Mouse (Mus musculus) cerebellum, adult 2 months (tissue): Measurements from ENCODE around the gene Hipk1. TPM values are rescaled to one million over a fixed set of nuclear protein-coding genes. Genes with fewer than 3 reads are reported as not detected.

Experiments used
- DNase-seq, 2 experiments: peaks; one replicate each; pipeline ENCODE4 v3.0.0; 2021
- H3K27ac ChIP-seq: fragments of 200-500 bp; 2 replicates; pipeline ENCODE4 v1.5.1; 2012; ENCODE audit warnings: low read length, control low read depth, inconsistent platforms; ENCODE audit not compliant: insufficient read depth
- H3K27me3 ChIP-seq: fragments of 200-500 bp; 2 replicates; pipeline ENCODE4 v1.6.1; 2012; ENCODE audit warnings: inconsistent platforms, mild to moderate bottlenecking, low read length, moderate library complexity; ENCODE audit not compliant: control insufficient read depth, insufficient read depth
- H3K4me1 ChIP-seq: fragments of 200-500 bp; 2 replicates; pipeline ENCODE4 v1.6.1; 2011; ENCODE audit warnings: low read length; ENCODE audit not compliant: control insufficient read depth, insufficient read depth
- H3K4me3 ChIP-seq: fragments of 200-500 bp; replicated peaks from 2 replicates; pipeline ENCODE3; 2011; ENCODE audit warnings: mild to moderate bottlenecking, low read depth, low read length, control low read depth; ENCODE audit not compliant: insufficient read depth
- CTCF ChIP-seq: fragments of 200-500 bp; IDR thresholded peaks from 2 replicates; pipeline ENCODE4 v1.5.1; 2011; ENCODE audit warnings: low read depth, mild to moderate bottlenecking, control low read depth, low read length, moderate library complexity, borderline replicate concordance; ENCODE audit not compliant: insufficient read depth
- POLR2A ChIP-seq: fragments of 200-500 bp; IDR thresholded peaks from 2 replicates; pipeline ENCODE4 v1.6.1; 2011; ENCODE audit warnings: low read length, control low read depth, borderline replicate concordance; ENCODE audit not compliant: insufficient read depth
- WGBS: fragments of 180-500 bp; shearing (Covaris S2); methylation state at CpG from one replicate; pipeline ENCODE4 v1.1.7; 2018; 5-methylcytosine and 5-hydroxymethylcytosine counted together
- polyA plus RNA-seq: library from polyadenylated mRNA; depleted of rRNA; stranded (reverse); fragments of >200 nt; gene quantifications from 2 replicates; pipeline ENCODE4 v1.2.3, GENCODE M21; 2012

Gene Hipk1
- polyA plus RNA-seq, 1 experiment, result 59.6 TPM

- peak; percentile 81 to 88 for DNase-seq
- Histone ChIP-seq H3K4me3 (peak within 1 kb of the TSS; percentile 22), H3K4me1 (peaks cover 8% of the 10 kb centered on the region), H3K27ac (peak within 1 kb of the TSS; percentile 16; the same call in 1 of the 2 replicates), H3K27me3 (no peaks in the 10 kb centered on the region)
- TF ChIP-seq POLR2A (no peak), CTCF (peak; percentile 96)
- 3% methylated on average over 18 of the region's 18 CpGs for WGBS
Observed at GRCm38 (mm10) chr3:103737778-103738571, 53.4 kb downstream of the Hipk1 start, which contains the start of gene Olfml3. Gene Olfml3 (minus strand): TSS chr3:103738001.

- H3K4me3 ChIP-seq, result no peak overlapping the region
- TF ChIP-seq CTCF, result no peak
- no peak for TF ChIP-seq POLR2A
- peak; percentile 24 to 39 for DNase-seq
- H3K4me1 ChIP-seq, result peaks cover 8% of the 10 kb centered on the region
- no peak overlapping the region for H3K27ac ChIP-seq
- WGBS, result 54% methylated on average over 16 of the region's 16 CpGs
- H3K27me3 ChIP-seq, result no peaks in the 10 kb centered on the region
Observed at GRCm38 (mm10) chr3:103737061-103737754, 54.2 kb downstream of the Hipk1 start.

- 78% methylated on average over 28 of the region's 28 CpGs for WGBS
- Histone ChIP-seq H3K27ac (no peak overlapping the region), H3K27me3 (no peaks in the 10 kb centered on the region), H3K4me3 (no peak overlapping the region), H3K4me1 (peaks cover 8% of the 10 kb centered on the region)
- TF ChIP-seq CTCF (no peak), POLR2A (no peak)
- no peak for DNase-seq
Observed at GRCm38 (mm10) chr3:103735776-103736600, 55.4 kb downstream of the Hipk1 start.

- Histone ChIP-seq H3K27ac (no peak overlapping the region), H3K27me3 (no peaks in the 10 kb centered on the region), H3K4me3 (no peak overlapping the region), H3K4me1 (peaks cover 8% of the 10 kb centered on the region)
- WGBS, result 54% methylated on average over 11 of the region's 11 CpGs
- TF ChIP-seq CTCF, result no peak
- no peak for TF ChIP-seq POLR2A
- no peak for DNase-seq
Observed at GRCm38 (mm10) chr3:103734696-103735519, 56.5 kb downstream of the Hipk1 start.

- peak in 1 of 2 experiments; percentile 40 for DNase-seq
- TF ChIP-seq CTCF (peak; percentile 48; the same call in 1 of the 2 replicates), POLR2A (no peak)
- Histone ChIP-seq H3K27ac (no peak overlapping the region), H3K4me3 (no peak overlapping the region), H3K27me3 (no peaks in the 10 kb centered on the region), H3K4me1 (peaks cover 8% of the 10 kb centered on the region)
- 20% methylated on average over 19 of the region's 19 CpGs for WGBS
Observed at GRCm38 (mm10) chr3:103733799-103734695, 57.3 kb downstream of the Hipk1 start.

- H3K27me3 ChIP-seq, result no peaks in the 10 kb centered on the region
- H3K27ac ChIP-seq, result no peak overlapping the region
- TF ChIP-seq CTCF, result no peak
- no peak for DNase-seq
- H3K4me1 ChIP-seq, result peaks cover 8% of the 10 kb centered on the region
- 63% methylated on average over 2 of the region's 2 CpGs for WGBS
- no peak overlapping the region for H3K4me3 ChIP-seq
Observed at GRCm38 (mm10) chr3:103733176-103733575, 58.2 kb downstream of the Hipk1 start.
